Mouse (Mus musculus): Measurements from ENCODE around the gene Gla.

Gene Gla

DNA sequence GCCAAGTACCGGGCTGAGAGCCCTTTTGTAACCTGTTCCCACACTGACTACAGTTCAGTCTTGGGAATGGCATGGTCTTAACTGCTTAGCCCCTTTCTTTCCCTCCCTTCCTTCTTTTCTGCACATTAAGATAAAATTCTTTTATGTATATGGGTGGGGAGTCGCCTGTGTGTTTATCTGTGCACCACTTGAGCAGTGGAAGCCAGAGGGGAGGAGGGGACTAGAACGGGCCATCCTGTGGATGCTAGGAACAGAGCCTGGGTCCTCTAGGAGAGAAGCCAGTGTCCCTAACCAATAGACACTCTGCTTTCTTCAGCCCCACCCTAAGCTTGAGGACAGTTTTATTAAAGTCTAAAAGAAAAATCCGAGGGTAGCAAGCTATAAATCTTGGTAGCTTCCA, 10.1 kb upstream of the Gla start:
- TF ChIP-seq GATA4 (IDR thresholded peaks at IDR 0.05; ENCODE audit: insufficient replicate concordance, low read length) = no peak

DNA sequence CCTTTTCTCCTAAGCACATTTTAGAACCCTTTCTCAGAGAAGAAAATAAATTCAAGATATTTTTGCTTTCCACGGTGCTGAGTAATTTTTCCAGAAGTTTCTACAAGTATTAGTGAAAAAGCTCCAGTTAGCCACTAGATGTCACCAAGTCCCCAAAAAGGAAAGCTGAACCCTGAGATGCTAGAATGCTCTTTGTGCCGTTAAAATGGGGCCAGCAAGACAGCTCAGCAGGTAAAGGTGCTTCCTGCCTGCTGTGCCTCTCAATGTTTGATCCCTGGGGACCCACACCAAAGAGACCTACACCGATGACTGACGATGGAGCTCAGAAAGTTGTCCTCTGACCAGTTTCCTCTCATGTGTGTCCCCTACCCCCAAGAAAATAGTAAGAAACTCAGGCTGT, 8.5 kb upstream of the Gla start:
- TF ChIP-seq GATA4 (IDR thresholded peaks at IDR 0.05; ENCODE audit: insufficient replicate concordance, low read length) = no peak

DNA sequence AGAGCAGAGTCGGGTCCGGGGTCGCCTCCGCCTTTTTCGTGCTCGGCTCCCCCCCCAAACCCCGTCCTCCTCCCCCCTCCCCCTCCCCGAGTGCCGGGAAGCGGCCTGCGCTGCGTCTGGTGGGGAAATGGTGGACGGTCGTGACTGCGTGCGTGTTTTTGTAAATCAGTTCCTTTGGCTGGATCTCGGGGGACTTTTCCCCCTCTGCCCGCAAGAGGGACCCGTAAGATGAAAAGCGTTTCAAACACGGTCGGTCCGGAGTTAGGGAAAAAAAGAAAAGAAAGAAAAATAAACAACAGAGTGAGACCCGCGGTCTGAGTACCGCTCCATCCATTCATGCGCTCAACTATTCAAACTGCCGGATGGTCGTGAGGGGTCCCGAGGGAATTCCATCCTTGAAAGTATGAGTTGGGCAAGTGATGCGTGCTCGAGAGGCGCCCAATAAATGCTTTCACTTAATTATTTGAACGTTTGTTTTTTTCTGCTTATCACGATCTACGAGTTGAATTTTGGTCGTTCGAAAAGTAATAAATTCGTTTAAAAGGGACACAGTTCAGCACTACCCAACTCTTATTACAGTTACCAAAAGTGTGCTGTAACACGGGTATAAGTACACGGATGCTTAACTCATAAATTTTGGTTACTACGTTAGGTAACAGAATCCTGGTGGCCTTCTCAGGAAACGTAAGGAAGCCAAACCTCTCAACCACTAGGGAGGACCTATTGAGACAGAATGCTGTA, 625 bp upstream of the Gla start:
- TF ChIP-seq GATA4 (IDR thresholded peaks at IDR 0.05; ENCODE audit: insufficient replicate concordance, low read length) = no peak

DNA sequence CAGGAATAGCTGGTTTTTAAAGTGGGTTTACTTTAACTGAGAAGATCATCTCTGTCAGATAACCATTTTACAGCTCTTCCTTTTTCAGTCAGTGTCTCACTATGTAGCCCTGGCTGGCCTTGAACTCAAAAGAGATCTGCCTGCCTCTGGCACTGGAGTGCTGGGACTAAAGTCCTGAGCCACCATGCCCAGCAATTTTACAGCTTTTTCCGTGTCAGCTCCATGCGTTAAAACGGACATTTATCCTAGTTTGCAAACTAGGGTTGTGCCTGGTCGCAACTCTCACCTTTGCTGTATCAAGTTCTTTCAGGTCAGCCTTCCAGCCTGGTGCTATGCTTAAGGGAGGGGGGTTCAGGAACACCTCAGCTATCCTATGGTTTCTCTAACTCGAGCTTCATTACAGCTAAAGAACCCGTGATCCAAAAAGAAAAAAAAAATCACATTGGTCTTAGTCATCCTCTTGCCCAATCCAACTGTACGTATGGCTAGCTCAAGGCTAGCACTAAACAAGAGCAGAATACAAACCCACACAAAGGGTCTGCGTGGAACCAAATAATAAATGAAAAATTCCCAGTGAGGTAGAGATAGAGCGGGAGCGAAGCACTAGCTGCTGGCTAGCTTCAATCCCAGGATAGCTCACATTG, 881 bp downstream of the Gla start:
- TF ChIP-seq GATA4 (IDR thresholded peaks at IDR 0.05; ENCODE audit: insufficient replicate concordance, low read length) = no peak

DNA sequence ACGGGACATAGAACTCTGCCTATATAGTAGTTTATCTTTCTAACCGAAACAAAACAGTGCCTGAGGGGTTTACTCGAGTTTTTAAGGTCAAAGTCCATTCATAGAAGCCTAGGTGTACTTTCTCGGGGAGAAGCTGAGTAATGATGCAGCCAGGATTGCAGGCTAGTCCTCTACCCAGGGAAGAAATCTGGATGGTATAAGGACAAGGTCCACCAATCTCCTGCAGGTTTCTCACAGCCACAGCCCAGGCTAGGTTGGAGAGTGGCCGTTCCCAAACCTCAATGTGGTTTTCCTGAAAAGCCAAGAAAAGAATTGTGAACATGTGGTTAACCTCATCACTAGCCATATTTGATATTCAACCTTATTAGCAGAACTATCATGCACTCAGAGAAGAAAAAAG, 11.1 kb downstream of the Gla start:
- no peak for TF ChIP-seq GATA4 (IDR thresholded peaks at IDR 0.05; ENCODE audit: insufficient replicate concordance, low read length)

DNA sequence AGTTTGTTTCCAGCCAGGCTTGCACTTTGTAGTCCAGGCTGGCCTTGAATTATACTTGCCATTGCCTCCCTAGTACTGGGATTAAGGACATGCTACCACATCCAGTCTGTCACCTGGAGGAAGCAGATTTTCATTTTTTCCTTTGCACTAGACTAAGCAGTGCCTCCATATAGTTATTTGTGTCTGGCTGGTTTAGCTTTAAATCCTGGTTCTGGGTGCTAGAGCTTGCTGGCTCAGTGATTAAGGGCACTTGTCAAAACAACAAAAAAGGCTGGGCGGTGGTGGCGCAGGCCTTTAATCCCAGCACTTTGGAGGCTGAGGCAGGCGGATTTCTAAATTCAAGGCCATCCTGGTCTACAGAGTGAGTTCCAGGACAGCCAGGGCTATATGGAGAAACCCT, 11.9 kb downstream of the Gla start:
- TF ChIP-seq GATA4 (IDR thresholded peaks at IDR 0.05; ENCODE audit: insufficient replicate concordance, low read length) = no peak

DNA sequence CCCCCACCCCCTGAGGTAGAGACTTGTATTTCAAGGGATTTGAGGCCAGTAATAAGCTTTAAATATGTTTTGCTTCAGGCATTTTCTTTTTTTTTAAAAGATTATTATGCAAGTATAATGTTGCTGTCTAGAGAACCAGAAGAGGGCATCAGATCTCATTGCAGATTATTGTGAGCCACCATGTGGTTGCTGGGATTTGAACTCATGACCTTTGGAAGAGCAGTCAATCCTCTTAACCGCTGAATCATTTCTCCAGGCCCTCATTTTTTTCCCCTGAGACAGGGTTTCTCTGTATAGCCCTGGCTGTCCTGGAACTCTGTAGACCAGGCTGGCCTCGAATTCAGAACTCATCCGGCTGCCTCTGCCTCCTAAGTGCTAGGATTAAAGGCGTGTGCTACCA, 12.7 kb downstream of the Gla start:
- no peak for TF ChIP-seq GATA4 (IDR thresholded peaks at IDR 0.05; ENCODE audit: insufficient replicate concordance, low read length)

DNA sequence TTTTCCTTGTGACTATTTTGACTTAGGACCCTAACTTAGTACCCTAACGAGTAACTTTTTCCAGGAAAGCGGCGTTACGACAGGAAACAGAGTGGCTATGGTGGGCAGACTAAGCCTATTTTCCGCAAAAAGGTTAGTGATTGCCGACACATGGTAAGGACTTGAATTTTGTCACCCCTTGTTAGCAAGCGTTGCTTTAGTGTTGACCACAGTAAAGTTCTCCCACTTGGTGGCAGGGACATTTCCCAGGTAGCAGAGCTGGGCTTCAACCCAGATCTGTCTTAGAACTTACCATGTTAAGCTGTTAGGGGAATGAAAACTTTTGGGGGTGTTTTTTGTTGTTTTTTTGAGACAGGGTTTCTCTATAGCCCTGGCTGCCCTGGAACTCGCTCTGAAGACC, 14.5 kb downstream of the Gla start:
- no peak for TF ChIP-seq GATA4 (IDR thresholded peaks at IDR 0.05; ENCODE audit: insufficient replicate concordance, low read length)

DNA sequence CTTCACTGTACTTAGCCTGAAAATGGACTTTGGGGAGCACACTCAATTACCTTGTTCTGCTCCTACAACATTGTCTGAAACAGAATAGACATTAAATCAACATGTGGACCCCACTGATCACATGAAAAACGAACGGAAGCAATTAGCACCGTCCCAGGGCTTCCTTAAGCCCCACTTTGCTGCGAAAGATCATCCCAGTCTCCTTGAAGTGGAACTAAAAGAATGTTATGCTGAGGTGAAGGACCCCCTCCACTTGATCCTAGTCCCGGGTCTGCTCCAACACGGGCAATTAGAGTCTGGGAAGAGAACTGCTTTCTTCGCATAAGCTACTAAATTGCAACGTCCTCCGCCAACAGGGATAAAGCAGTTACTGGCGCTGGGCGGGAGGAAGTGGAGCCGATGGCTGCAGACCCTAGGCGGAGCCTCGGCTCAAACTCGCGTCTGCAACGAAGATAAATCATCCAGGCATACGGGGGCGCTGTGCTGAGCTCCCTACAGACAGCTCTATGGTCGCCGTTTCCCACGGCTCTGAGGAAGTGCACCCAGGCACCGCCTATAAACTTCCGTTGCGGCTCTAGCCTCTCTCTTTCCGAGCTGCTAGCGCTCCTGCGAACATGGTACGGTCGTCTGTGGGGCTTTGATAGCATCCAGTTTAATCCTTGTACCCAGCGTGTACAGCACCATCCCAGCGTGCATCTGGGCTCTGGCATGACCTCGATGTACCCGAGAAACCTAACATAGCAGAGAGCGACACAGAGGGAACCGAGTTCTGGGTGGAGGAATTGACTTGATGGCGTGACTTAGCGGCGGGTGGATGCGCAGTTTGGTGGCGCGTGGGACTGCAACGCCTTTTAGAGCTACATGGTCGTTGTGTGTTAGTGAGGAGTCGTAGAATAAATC, 15.6 kb downstream of the Gla start, which contains the start of gene Rpl36a:
Gene Rpl36a (plus strand): TSS at position 552 of the 900 bp plus-strand sequence.
- peak; percentile 10; the same call in 1 of the 2 replicates for TF ChIP-seq GATA4 (IDR thresholded peaks at IDR 0.05; ENCODE audit: insufficient replicate concordance, low read length)

DNA sequence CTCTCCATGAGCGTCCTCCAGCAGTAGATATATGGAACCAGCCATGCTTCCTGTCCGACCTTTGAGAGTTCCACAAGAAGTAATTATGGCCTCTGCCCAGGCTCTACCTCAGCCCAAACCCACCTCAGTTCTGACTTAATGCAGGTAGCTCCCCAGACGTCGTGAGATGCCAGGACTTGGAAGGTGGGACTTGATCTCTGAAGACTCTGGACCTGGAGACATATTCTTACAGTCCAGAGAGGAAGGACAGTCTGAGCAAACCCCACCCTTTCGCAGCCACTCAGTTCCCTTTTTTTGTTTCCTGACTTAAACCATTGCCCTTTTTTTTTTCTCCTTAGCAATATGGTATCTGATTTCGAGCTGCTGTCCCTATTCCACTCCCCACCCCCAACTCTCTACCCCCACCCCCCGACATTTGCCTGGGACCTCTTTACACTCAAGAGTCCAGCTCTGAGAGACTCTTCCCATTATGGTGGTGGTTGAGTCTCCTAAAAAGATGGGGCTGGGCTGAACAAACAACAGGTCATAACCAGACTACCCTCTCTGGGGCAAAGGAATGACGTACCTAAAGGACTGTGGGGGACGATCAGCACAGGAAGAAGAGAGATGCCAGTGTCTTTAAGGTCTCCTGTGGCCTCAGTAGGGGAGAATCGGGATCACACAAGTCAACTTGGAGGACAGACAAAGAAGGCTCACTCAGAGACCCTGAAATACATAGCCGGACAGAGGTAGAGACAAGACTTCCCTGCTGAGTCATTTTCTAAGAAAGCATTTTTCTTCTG, 17.8 kb downstream of the Gla start, which contains the start of gene Btk:
Gene Btk (minus strand): TSS at position 683 of the 782 bp plus-strand sequence.
- no peak for TF ChIP-seq GATA4 (IDR thresholded peaks at IDR 0.05; ENCODE audit: insufficient replicate concordance, low read length)

DNA sequence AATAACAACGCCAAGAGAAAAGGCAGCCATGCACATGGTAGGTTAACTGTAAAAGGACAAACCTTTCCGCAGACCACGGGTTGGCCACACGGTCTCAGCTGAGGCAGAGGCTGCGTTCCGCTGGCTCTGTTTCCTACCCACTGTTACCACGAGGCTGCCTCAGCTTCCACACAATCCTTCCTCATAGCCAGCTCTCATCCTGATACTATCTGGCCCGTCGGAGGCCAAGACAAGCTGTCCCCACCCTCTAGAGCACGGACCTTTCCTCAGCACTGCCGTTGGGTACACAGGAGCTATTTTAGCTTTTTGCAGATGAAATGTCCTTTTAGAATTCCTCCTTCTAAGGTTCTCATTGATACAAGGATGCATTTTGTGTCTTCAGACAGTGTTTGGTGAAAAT, 18.7 kb downstream of the Gla start:
- no peak for TF ChIP-seq GATA4 (IDR thresholded peaks at IDR 0.05; ENCODE audit: insufficient replicate concordance, low read length)

DNA sequence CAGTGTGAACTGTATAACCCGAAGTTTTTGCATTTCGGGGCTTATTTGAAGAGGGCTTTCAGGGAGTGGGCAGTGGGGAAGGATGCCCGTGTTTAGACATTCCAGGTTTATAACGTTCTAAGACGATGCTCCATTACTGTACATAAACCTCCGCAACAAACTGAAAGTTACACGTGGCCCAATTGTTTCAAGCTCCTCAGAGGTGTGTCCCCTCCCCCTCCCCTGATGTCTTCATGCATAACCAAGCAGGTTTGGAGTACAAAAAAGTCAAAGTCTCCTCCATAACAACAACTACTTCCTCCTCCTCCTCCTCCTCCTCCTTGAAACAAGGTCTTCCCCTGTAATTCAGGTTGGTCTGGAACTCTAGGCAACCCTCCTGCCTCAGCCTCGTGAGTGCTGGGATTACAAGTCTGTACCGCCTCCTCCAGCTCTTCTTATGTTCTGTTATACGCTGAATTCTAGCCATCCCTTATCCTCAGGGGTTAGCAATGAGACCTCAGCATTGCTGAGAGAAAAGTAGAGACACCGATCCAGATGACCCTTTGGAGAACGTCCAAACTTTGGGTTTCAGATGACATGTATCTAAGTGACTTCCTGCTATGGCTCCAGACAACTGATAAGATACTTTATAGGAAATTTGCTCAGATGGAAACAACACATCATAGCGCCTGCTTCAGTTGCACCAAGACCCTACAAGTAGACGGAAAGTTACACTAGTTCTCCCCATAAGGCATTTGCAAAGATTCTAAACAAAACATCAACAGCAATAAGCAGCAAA, 20.2 kb downstream of the Gla start:
- TF ChIP-seq GATA4 (IDR thresholded peaks at IDR 0.05; ENCODE audit: insufficient replicate concordance, low read length) = no peak

DNA sequence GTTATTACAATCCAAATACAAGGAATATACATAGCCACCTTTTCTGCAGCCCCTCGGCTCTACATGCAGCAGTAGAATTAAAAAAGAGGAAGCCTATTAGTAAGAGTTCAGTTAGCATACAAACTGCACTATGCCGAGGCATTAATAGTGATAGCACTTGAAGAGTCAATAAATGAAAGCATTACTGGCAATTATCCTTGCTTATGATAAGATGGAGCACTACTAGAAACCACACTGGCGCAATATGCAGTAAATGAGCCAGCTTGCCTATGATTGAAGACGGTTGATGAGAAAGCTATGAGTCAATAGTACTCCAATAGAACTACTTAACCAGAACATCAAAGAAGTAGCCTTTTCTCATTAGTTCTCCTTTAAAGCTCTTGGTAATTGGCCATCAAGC, 23.0 kb downstream of the Gla start:
- no peak for TF ChIP-seq GATA4 (IDR thresholded peaks at IDR 0.05; ENCODE audit: insufficient replicate concordance, low read length)
